12 mouse cellular contexts compared by ENCODE assay signal in the genomic region with DNA sequence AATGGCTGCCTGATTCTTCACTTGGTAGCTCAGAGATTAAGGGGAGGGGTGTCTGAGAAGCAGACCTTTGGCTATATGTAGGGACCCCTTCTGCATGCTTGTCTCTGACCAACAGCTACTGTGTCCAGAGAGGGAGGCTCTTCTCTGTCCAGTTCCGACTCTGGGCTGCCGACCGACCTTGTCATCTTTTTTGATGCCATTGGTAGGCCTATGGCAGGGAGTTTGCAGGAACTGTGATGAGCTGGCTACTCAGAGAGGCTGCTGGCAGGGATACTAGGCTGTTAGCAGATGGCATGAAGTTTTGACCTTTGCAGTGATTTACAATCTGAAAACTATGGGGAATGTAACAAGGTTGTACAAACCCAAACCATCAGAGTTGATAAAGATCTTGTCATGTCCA.
"Had no signal": no experiment of that assay in that cellular context is flagged by ENCODE, and none has a peak within 500 bp of the region (broad histone marks: within the 10 kb centered on the region; RNA-seq: fewer than 3 reads in every experiment).

No protein-coding gene starts in this region.

- DNase-seq: kidney, postnatal 14 days; kidney, postnatal 4 days; layer of hippocampus, adult 9-11 months; layer of hippocampus, postnatal 36 days; liver, postnatal 0 days; lung, embryonic 14.5 days; right cerebral cortex, adult 18-20 months; right cerebral cortex, postnatal 14 days; right cerebral cortex, postnatal 4 days; thymus, adult 2 months; thymus, postnatal 14 days; thymus, postnatal 4 days had no signal
